Mouse (Mus musculus): ENCODE measurements at regions not wholly inside any gene's neighbourhood (a gene's known extent, or its start where the extent isn't known, plus 50 kb on each side); places are given as distances from the start of the nearest gene placed in this dataset.

- dilution Hi-C loops (cut with MboI; ENCODE audit: extremely low pct_ligation_motif_present, extremely low pct_unique_long_range_greater_than_20kb, low sequenced_read_pairs), result no loop called here
- H3K79me2 ChIP-seq (replicated peaks; ENCODE audit: control insufficient read depth, extremely low read depth, insufficient read depth, poor library complexity, severe bottlenecking), result no peaks in the 10 kb centered on the region
Measured at GRCm38 (mm10) chr3:35242871-35243529, 510.9 kb upstream of the Atp11b start.

GRCm38 (mm10) chr3:35245003-35245402, 508.9 kb upstream of the Atp11b start:
- no peak overlapping the region for H3K4me3 ChIP-seq (replicated peaks in 1 of 3; ENCODE audit: low read depth in 2 of 3, low read length in 2 of 3, poor library complexity in 1 of 3)

More at GRCm38 (mm10) chr3:35242871-35243529, 510.9 kb upstream of the Atp11b start:
- in situ Hi-C loops (cut with MboI; ENCODE audit: low pct_ligation_motif_present, low pct_unique_long_range_greater_than_20kb, low sequenced_read_pairs), result no loop called here
- Histone ChIP-seq H3K27ac (ENCODE audit: insufficient read depth, low read depth) (no peak overlapping the region), H3K27me3 (replicated peaks) (no peaks in the 10 kb centered on the region), H3K4me2 (ENCODE audit: insufficient read depth, low read depth, poor library complexity, severe bottlenecking) (no peak overlapping the region), H3K9me3 (replicated peaks; ENCODE audit: low read length) (no peaks in the 10 kb centered on the region), H3K9ac (ENCODE audit: insufficient read depth, low read depth) (no peak overlapping the region), H3K4me1 (ENCODE audit: control insufficient read depth in 1 of 2, insufficient read depth in 2 of 2) (0 out of 4 replicates have a peak, but pooled peaks cover 0 to 2% of the 10 kb centered on the region in 2 experiments), H3K36me3 (replicated peaks in 1 of 2; ENCODE audit: control insufficient read depth in 1 of 2, insufficient read depth in 1 of 2, low read length in 1 of 2) (no peaks in the 10 kb centered on the region), H3K4me3 (replicated peaks in 1 of 3; ENCODE audit: low read depth in 2 of 3, low read length in 2 of 3, poor library complexity in 1 of 3) (no peak overlapping the region)
- DNase-seq (ENCODE audit: extremely low read depth), result no peak
- peak; percentile 64; the same call in 1 of the 2 replicates for TF ChIP-seq MAFK (IDR thresholded peaks at IDR 0.05; ENCODE audit: insufficient replicate concordance, low read length)
- TF ChIP-seq MAX (IDR thresholded peaks at IDR 0.05; ENCODE audit: low read length), result no peak
- TF ChIP-seq MAZ (IDR thresholded peaks at IDR 0.05; ENCODE audit: low read depth, low read length), result no peak
- no peak for TF ChIP-seq RCOR1 (conservative IDR thresholded peaks at IDR 0.05; ENCODE audit: low read depth, low read length)

GRCm38 (mm10) chr3:35245946-35246665, 507.8 kb upstream of the Atp11b start:
- in situ Hi-C loops (cut with MboI; ENCODE audit: low pct_ligation_motif_present, low pct_unique_long_range_greater_than_20kb, low sequenced_read_pairs), result no loop called here
- no peak overlapping the region for H3K27ac ChIP-seq (ENCODE audit: insufficient read depth, low read depth)

More at GRCm38 (mm10) chr3:35245003-35245402, 508.9 kb upstream of the Atp11b start:
- TF ChIP-seq MAZ (IDR thresholded peaks at IDR 0.05; ENCODE audit: low read depth, low read length) (no peak), CHD2 (IDR thresholded peaks at IDR 0.05; ENCODE audit: low read length) (no peak), E2F4 (IDR thresholded peaks at IDR 0.05; ENCODE audit: insufficient replicate concordance, low read depth, low read length) (no peak), USF2 (conservative IDR thresholded peaks at IDR 0.05; ENCODE audit: low read depth, low read length) (no peak), BHLHE40 (IDR thresholded peaks at IDR 0.05; ENCODE audit: low read depth, low read length) (no peak), RAD21 (IDR thresholded peaks at IDR 0.05; ENCODE audit: low read depth, low read length) (no peak), JUND (conservative IDR thresholded peaks at IDR 0.05; ENCODE audit: low read depth, low read length) (no peak), SMC3 (IDR thresholded peaks at IDR 0.05; ENCODE audit: low read depth, low read length) (no peak), MAFK (IDR thresholded peaks at IDR 0.05; ENCODE audit: insufficient replicate concordance, low read length) (no peak), ZC3H11A (IDR thresholded peaks at IDR 0.05; ENCODE audit: low read depth, low read length) (no peak), PAX5 (IDR thresholded peaks at IDR 0.05; ENCODE audit: low read length) (no peak), MAX (IDR thresholded peaks at IDR 0.05; ENCODE audit: low read length) (no peak), TBP (conservative IDR thresholded peaks at IDR 0.05; ENCODE audit: low read depth, low read length) (no peak), RCOR1 (conservative IDR thresholded peaks at IDR 0.05; ENCODE audit: low read depth, low read length) (no peak)
- H3K9ac ChIP-seq (ENCODE audit: insufficient read depth, low read depth), result no peak overlapping the region
- dilution Hi-C loops (cut with MboI; ENCODE audit: extremely low pct_ligation_motif_present, extremely low pct_unique_long_range_greater_than_20kb, low sequenced_read_pairs), result no loop called here
- H3K4me1 ChIP-seq (ENCODE audit: control insufficient read depth in 1 of 2, insufficient read depth in 2 of 2), result 0 out of 4 replicates have a peak, but pooled peaks cover 0 to 2% of the 10 kb centered on the region in 2 experiments
- no peaks in the 10 kb centered on the region for H3K9me3 ChIP-seq (replicated peaks; ENCODE audit: low read length)
- DNase-seq (ENCODE audit: extremely low read depth), result no peak
- H3K27ac ChIP-seq (ENCODE audit: insufficient read depth, low read depth), result no peak overlapping the region
- no peaks in the 10 kb centered on the region for H3K27me3 ChIP-seq (replicated peaks)
- in situ Hi-C loops (cut with MboI; ENCODE audit: low pct_ligation_motif_present, low pct_unique_long_range_greater_than_20kb, low sequenced_read_pairs), result no loop called here
- H3K79me2 ChIP-seq (replicated peaks; ENCODE audit: control insufficient read depth, extremely low read depth, insufficient read depth, poor library complexity, severe bottlenecking), result no peaks in the 10 kb centered on the region
- H3K4me2 ChIP-seq (ENCODE audit: insufficient read depth, low read depth, poor library complexity, severe bottlenecking), result no peak overlapping the region
- H3K36me3 ChIP-seq (replicated peaks in 1 of 2; ENCODE audit: control insufficient read depth in 1 of 2, insufficient read depth in 1 of 2, low read length in 1 of 2), result no peaks in the 10 kb centered on the region

More at GRCm38 (mm10) chr3:35245946-35246665, 507.8 kb upstream of the Atp11b start:
- Histone ChIP-seq H3K4me2 (ENCODE audit: insufficient read depth, low read depth, poor library complexity, severe bottlenecking) (no peak overlapping the region), H3K9me3 (replicated peaks; ENCODE audit: low read length) (no peaks in the 10 kb centered on the region), H3K27me3 (replicated peaks) (no peaks in the 10 kb centered on the region), H3K4me3 (replicated peaks in 1 of 3; ENCODE audit: low read depth in 2 of 3, low read length in 2 of 3, poor library complexity in 1 of 3) (no peak overlapping the region), H3K4me1 (ENCODE audit: control insufficient read depth in 1 of 2, insufficient read depth in 2 of 2) (0 out of 4 replicates have a peak, but pooled peaks cover 0 to 2% of the 10 kb centered on the region in 2 experiments), H3K9ac (ENCODE audit: insufficient read depth, low read depth) (no peak overlapping the region), H3K36me3 (replicated peaks in 1 of 2; ENCODE audit: control insufficient read depth in 1 of 2, insufficient read depth in 1 of 2, low read length in 1 of 2) (no peaks in the 10 kb centered on the region), H3K79me2 (replicated peaks; ENCODE audit: control insufficient read depth, extremely low read depth, insufficient read depth, poor library complexity, severe bottlenecking) (no peaks in the 10 kb centered on the region)
- TF ChIP-seq ZC3H11A (IDR thresholded peaks at IDR 0.05; ENCODE audit: low read depth, low read length), result no peak
- TF ChIP-seq PAX5 (IDR thresholded peaks at IDR 0.05; ENCODE audit: low read length), result no peak
- no peak for TF ChIP-seq JUN (IDR thresholded peaks at IDR 0.05; ENCODE audit: insufficient read depth, low read depth, low read length)
- no peak for TF ChIP-seq NELFE (IDR thresholded peaks at IDR 0.05; ENCODE audit: low read depth, low read length)
- no peak for TF ChIP-seq MAZ (IDR thresholded peaks at IDR 0.05; ENCODE audit: low read depth, low read length)
- no peak for TF ChIP-seq UBTF (IDR thresholded peaks at IDR 0.05; ENCODE audit: low read depth, low read length)
- no peak for TF ChIP-seq RAD21 (IDR thresholded peaks at IDR 0.05; ENCODE audit: low read depth, low read length)
- TF ChIP-seq TCF12 (IDR thresholded peaks at IDR 0.05; ENCODE audit: low read depth, low read length), result no peak
- no peak for TF ChIP-seq MXI1 (IDR thresholded peaks at IDR 0.05; ENCODE audit: low read depth, low read length)
- dilution Hi-C loops (cut with MboI; ENCODE audit: extremely low pct_ligation_motif_present, extremely low pct_unique_long_range_greater_than_20kb, low sequenced_read_pairs), result no loop called here
- no peak for DNase-seq (ENCODE audit: extremely low read depth)

All from CH12.LX (cell line).